8 mouse cellular contexts compared by ENCODE assay signal in the genomic region with DNA sequence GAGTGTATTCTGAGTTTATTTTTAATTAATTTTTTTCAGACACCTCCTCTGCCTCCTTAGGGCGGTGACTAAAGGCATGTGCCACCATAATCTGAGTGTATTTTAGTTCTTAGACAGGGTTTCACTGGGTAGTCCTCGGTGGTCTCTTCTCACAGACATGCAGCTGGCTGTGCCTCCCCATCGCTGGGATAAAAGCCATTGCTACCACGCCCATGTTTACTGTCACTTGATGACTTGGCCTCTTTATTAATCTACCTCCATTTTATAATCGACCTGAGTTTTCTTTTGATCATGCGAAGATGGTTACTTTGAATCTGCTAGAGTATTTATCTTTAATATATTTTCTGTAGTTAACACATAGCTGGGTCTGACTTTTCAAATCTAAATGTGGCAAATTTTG. TPM values are rescaled to one million over a fixed set of nuclear protein-coding genes. Genes with fewer than 3 reads are reported as not detected.
DNase-seq lines count a peak whose midpoint lies in the region; ATAC-seq and TF ChIP-seq lines count a peak whose summit lies in the region.

No protein-coding gene starts in this region.

- H3K4me3 ChIP-seq in lung, adult 2 months (replicated peaks; ENCODE audit: extremely low read depth, low read depth, low read length), result peak overlapping the region; percentile 74
- H3K4me3 ChIP-seq in hindbrain, embryonic 13.5 days, result peak overlapping the region; percentile 50
- peak overlapping the region; percentile 60 for H3K4me3 ChIP-seq in midbrain, embryonic 12.5 days

- peak; percentile 46; the same call in 1 of the 2 replicates for ATAC-seq in hindbrain, embryonic 13.5 days (ENCODE audit: low FRiP score)
- peak; percentile 47; the same call in 1 of the 2 replicates for ATAC-seq in midbrain, embryonic 12.5 days (ENCODE audit: low FRiP score, low read depth)

- no peaks in the 10 kb centered on the region for H3K36me3 ChIP-seq in hindbrain, embryonic 13.5 days
- no peaks in the 10 kb centered on the region for H3K36me3 ChIP-seq in midbrain, embryonic 12.5 days

- WGBS in lung, adult 2 months, result 22% methylated on average over 6 of the region's 6 CpGs
- WGBS in hindbrain, embryonic 13.5 days, result 27% methylated on average over 6 of the region's 6 CpGs
- WGBS in midbrain, embryonic 12.5 days, result 30% methylated on average over 6 of the region's 6 CpGs

- no peak for TF ChIP-seq POLR2A in lung, adult 2 months (IDR thresholded peaks at IDR 0.05; ENCODE audit: borderline replicate concordance, extremely low read depth, low read depth, low read length)

- H3K9me3 ChIP-seq in hindbrain, embryonic 13.5 days, result no peaks in the 10 kb centered on the region
- no peaks in the 10 kb centered on the region for H3K9me3 ChIP-seq in midbrain, embryonic 12.5 days

- peak overlapping the region; percentile 70 for H3K4me2 ChIP-seq in hindbrain, embryonic 13.5 days
- peak overlapping the region; percentile 67 for H3K4me2 ChIP-seq in midbrain, embryonic 12.5 days (replicated peaks)

- no peaks in the 10 kb centered on the region for H3K27me3 ChIP-seq in hindbrain, embryonic 13.5 days
- 0 out of 2 replicates have a peak, but pooled peaks cover 3% of the 10 kb centered on the region for H3K27me3 ChIP-seq in midbrain, embryonic 12.5 days

- no peak for DNase-seq in lung, adult 2 months
- DNase-seq in lung, postnatal 4 days, result no peak
- DNase-seq in c-Kit-positive CD71-positive TER-119-positive erythroid progenitor cells, embryonic 14.5 days (ENCODE audit: low spot score), result peak; percentile 22
- DNase-seq in right cerebral cortex, postnatal 36 days (ENCODE audit: low spot score in 2 of 2), result no peak
- DNase-seq in kidney, postnatal 36 days, result no peak
- no peak for DNase-seq in spleen, adult 18-20 months

- H3K27ac ChIP-seq in hindbrain, embryonic 13.5 days, result peak overlapping the region; percentile 90
- H3K27ac ChIP-seq in midbrain, embryonic 12.5 days (replicated peaks), result peak overlapping the region; percentile 84

- peak overlapping the region; percentile 75 for H3K9ac ChIP-seq in hindbrain, embryonic 13.5 days
- peak overlapping the region; percentile 63 for H3K9ac ChIP-seq in midbrain, embryonic 12.5 days (replicated peaks)

- H3K4me1 ChIP-seq in lung, adult 2 months (ENCODE audit: control insufficient read depth, insufficient read depth, low read length), result peaks cover 5% of the 10 kb centered on the region; the same call in 1 of the 2 replicates
- peaks cover 19% of the 10 kb centered on the region for H3K4me1 ChIP-seq in hindbrain, embryonic 13.5 days (replicated peaks)
- H3K4me1 ChIP-seq in midbrain, embryonic 12.5 days, result peaks cover 12% of the 10 kb centered on the region

- no peak for TF ChIP-seq CTCF in lung, adult 2 months (IDR thresholded peaks at IDR 0.05; ENCODE audit: insufficient read depth, low read length)

RNA-seq across cellular contexts. Expression of a gene that starts 0.5 kb away (rescaled TPM):
- 0.54 and 1.1 TPM in 2 replicates for polyA plus RNA-seq in lung, adult 2 months (2012; rRNA removed)
- polyA plus RNA-seq in hindbrain, embryonic 13.5 days (2015; fragmentation: Nextera tagmentation; extraction: Ambion mirVana), result 10.5 and 11.0 TPM in 2 replicates
- 10.7 and 12.0 TPM in 2 replicates for polyA plus RNA-seq in midbrain, embryonic 12.5 days (2016; fragmentation: Nextera tagmentation; extraction: Ambion mirVana)

RNA-seq across cellular contexts. Expression of a gene that starts 19.4 kb away (rescaled TPM):
- polyA plus RNA-seq in lung, adult 2 months (2012; rRNA removed), result 0.72 and 1.7 TPM in 2 replicates
- polyA plus RNA-seq in hindbrain, embryonic 13.5 days (2015; fragmentation: Nextera tagmentation; extraction: Ambion mirVana), result 1.4 and 1.6 TPM in 2 replicates
- 2.8 and 3.1 TPM in 2 replicates for polyA plus RNA-seq in midbrain, embryonic 12.5 days (2016; fragmentation: Nextera tagmentation; extraction: Ambion mirVana)

RNA-seq across cellular contexts. Expression of a gene that starts 30.9 kb away (rescaled TPM):
- 0.55 and 1.1 TPM in 2 replicates for polyA plus RNA-seq in lung, adult 2 months (2012; rRNA removed)
- polyA plus RNA-seq in hindbrain, embryonic 13.5 days (2015; fragmentation: Nextera tagmentation; extraction: Ambion mirVana), result 1.9 and 2.3 TPM in 2 replicates
- polyA plus RNA-seq in midbrain, embryonic 12.5 days (2016; fragmentation: Nextera tagmentation; extraction: Ambion mirVana), result 2.5 and 2.6 TPM in 2 replicates
